Mouse (Mus musculus) small intestine, adult 2 months (tissue): Measurements from ENCODE around the gene Abcd3.

Source experiments
- CTCF ChIP-seq: fragments of 200-500 bp; IDR thresholded peaks from 2 replicates; pipeline ENCODE4 v1.5.1; 2012; ENCODE audit warnings: low read depth, mild to moderate bottlenecking, control low read depth, inconsistent platforms, low read length, moderate library complexity, mixed read lengths; ENCODE audit not compliant: insufficient replicate concordance, insufficient read length; ENCODE audit errors: extremely low read depth
- POLR2A ChIP-seq: fragments of 200-500 bp; IDR thresholded peaks from 2 replicates; pipeline ENCODE4 v1.6.1; 2012; ENCODE audit warnings: low read depth, mild to moderate bottlenecking, control low read depth, inconsistent platforms, low read length, moderate library complexity

- TF ChIP-seq CTCF (peak; percentile 55; the same call in 1 of the 2 replicates), POLR2A (no peak)
These were observed 91.9 kb downstream of the Abcd3 start, which contains the start of gene F3 for GRCm38 (mm10) chr3:121722971-121723844.
